In genomic region chr5:76957954-76958353, GRCm38 (mm10) we compare ENCODE assay signal across 15 mouse cellular contexts. TPM values are rescaled to one million over a fixed set of nuclear protein-coding genes. Genes with fewer than 3 reads are reported as not detected.
DNase-seq lines count a peak whose midpoint lies in the region; ATAC-seq and TF ChIP-seq lines count a peak whose summit lies in the region.
"Had no signal": no experiment of that assay in that cellular context is flagged by ENCODE, and none has a peak within 500 bp of the region (broad histone marks: within the 10 kb centered on the region; RNA-seq: fewer than 3 reads in every experiment).

No protein-coding gene starts in this region.

- H3K9ac ChIP-seq in kidney, postnatal 0 days (ENCODE audit: low read depth, low read length), result no peak overlapping the region
- H3K9ac ChIP-seq: embryonic facial prominence, embryonic 12.5 days; heart, embryonic 13.5 days; hindbrain, embryonic 15.5 days; neural tube, embryonic 13.5 days had no signal

- H3K4me3 ChIP-seq in kidney, postnatal 0 days (replicated peaks; ENCODE audit: low read depth, low read length), result no peak overlapping the region
- H3K4me3 ChIP-seq in G1E (ENCODE audit: low read depth, low read length), result no peak overlapping the region
- H3K4me3 ChIP-seq: embryonic facial prominence, embryonic 12.5 days; heart, embryonic 13.5 days; hindbrain, embryonic 15.5 days; neural tube, embryonic 13.5 days had no signal

- H3K27ac ChIP-seq in kidney, postnatal 0 days, result no peak overlapping the region
- H3K27ac ChIP-seq: embryonic facial prominence, embryonic 12.5 days; heart, embryonic 13.5 days; hindbrain, embryonic 15.5 days; macrophage; neural tube, embryonic 13.5 days had no signal

- peak; percentile 40; the same call in 1 of the 2 replicates for TF ChIP-seq CTCF in kidney, postnatal 0 days (IDR thresholded peaks at IDR 0.05; ENCODE audit: low read depth)
- peak; percentile 11; the same call in 1 of the 2 replicates for TF ChIP-seq CTCF in G1E (IDR thresholded peaks at IDR 0.05; ENCODE audit: low read depth, low read length)

- no peak overlapping the region for H3K4me2 ChIP-seq in kidney, postnatal 0 days (ENCODE audit: low read length)
- H3K4me2 ChIP-seq: embryonic facial prominence, embryonic 12.5 days; heart, embryonic 13.5 days; hindbrain, embryonic 15.5 days; neural tube, embryonic 13.5 days had no signal

- H3K9me3 ChIP-seq in kidney, postnatal 0 days (replicated peaks; ENCODE audit: low read length), result no peaks in the 10 kb centered on the region
- no peaks in the 10 kb centered on the region for H3K9me3 ChIP-seq in G1E (replicated peaks)
- H3K9me3 ChIP-seq: embryonic facial prominence, embryonic 12.5 days; heart, embryonic 13.5 days; hindbrain, embryonic 15.5 days; neural tube, embryonic 13.5 days had no signal

- no peak for ATAC-seq in kidney, postnatal 0 days (replicated peaks; ENCODE audit: low FRiP score, low read depth)
- ATAC-seq in G1E (ENCODE audit: extremely low read depth, insufficient number of reproducible peaks, low FRiP score, poor library complexity, severe bottlenecking), result no peak
- ATAC-seq in megakaryocyte, adult 5-6 weeks (ENCODE audit: poor library complexity, severe bottlenecking), result peak; percentile 30; the same call in 1 of the 2 replicates

- WGBS in kidney, postnatal 0 days, result 100% methylated on average over 1 of the region's 1 CpGs

- H3K36me3 ChIP-seq in kidney, postnatal 0 days (ENCODE audit: insufficient read depth, low read length), result peaks cover 53% of the 10 kb centered on the region
- H3K36me3 ChIP-seq in G1E (replicated peaks), result peaks cover 89% of the 10 kb centered on the region

- H3K27me3 ChIP-seq in kidney, postnatal 0 days (ENCODE audit: insufficient read depth, low read length), result no peaks in the 10 kb centered on the region
- H3K27me3 ChIP-seq in G1E (ENCODE audit: insufficient read depth, low read length), result no peaks in the 10 kb centered on the region
- H3K27me3 ChIP-seq: embryonic facial prominence, embryonic 12.5 days; heart, embryonic 13.5 days; hindbrain, embryonic 15.5 days; neural tube, embryonic 13.5 days had no signal

- no peaks in the 10 kb centered on the region for H3K4me1 ChIP-seq in kidney, postnatal 0 days (replicated peaks; ENCODE audit: insufficient read depth, low read length)
- peaks cover 44% of the 10 kb centered on the region for H3K4me1 ChIP-seq in G1E (ENCODE audit: insufficient read depth, low read depth, low read length)

- DNase-seq in kidney, postnatal 0 days (ENCODE audit: low spot score), result no peak
- DNase-seq in kidney, postnatal 25 days, result no peak
- DNase-seq in CD4-positive, CD25-positive, alpha-beta regulatory T cell, adult 2 months (ENCODE audit: low read depth, low spot score), result peak; percentile 36
- DNase-seq in G1E (ENCODE audit: low spot score), result no peak
- DNase-seq in right cerebral cortex, adult 18-20 months, result no peak
- DNase-seq in spleen, postnatal 4 days (ENCODE audit: low spot score in 2 of 2), result no peak
- DNase-seq: layer of hippocampus, adult 9-11 months; right cerebral cortex, postnatal 25 days had no signal

RNA-seq across cellular contexts. Expression of gene Ppat, which starts 6.6 kb away (rescaled TPM):
- 35.9 and 37.6 TPM in 2 replicates for polyA plus RNA-seq in kidney, postnatal 0 days (2015; fragmentation: Nextera tagmentation; extraction: Ambion mirVana)
- 48.1 and 49.3 TPM in 2 replicates for total RNA-seq in G1E (2014; fragmentation: Nextera tagmentation)
- total RNA-seq in G1E (2017), result 67.8 and 76.6 TPM in 2 replicates
- 21.9 and 26.2 TPM in 2 replicates for polyA plus RNA-seq in G1E (2012)
- 11.4 and 13.0 TPM in 2 replicates for total RNA-seq in megakaryocyte, adult 5-6 weeks (2015)
- total RNA-seq in megakaryocyte, adult 5-6 weeks (2017), result 19.3 and 20.1 TPM in 2 replicates

RNA-seq across cellular contexts. Expression of gene Paics, which starts 6.8 kb away (rescaled TPM):
- 252 and 279 TPM in 2 replicates for polyA plus RNA-seq in kidney, postnatal 0 days (2015; fragmentation: Nextera tagmentation; extraction: Ambion mirVana)
- total RNA-seq in G1E (2014; fragmentation: Nextera tagmentation), result 473 and 606 TPM in 2 replicates
- total RNA-seq in G1E (2017), result 382 and 439 TPM in 2 replicates
- polyA plus RNA-seq in G1E (2012), result 20.2 and 23.4 TPM in 2 replicates
- 182 and 193 TPM in 2 replicates for total RNA-seq in megakaryocyte, adult 5-6 weeks (2015)
- total RNA-seq in megakaryocyte, adult 5-6 weeks (2017), result 187 and 225 TPM in 2 replicates

RNA-seq across cellular contexts. Expression of gene Srp72, which starts 16.5 kb away (rescaled TPM):
- 70.0 and 79.5 TPM in 2 replicates for polyA plus RNA-seq in kidney, postnatal 0 days (2015; fragmentation: Nextera tagmentation; extraction: Ambion mirVana)
- total RNA-seq in G1E (2014; fragmentation: Nextera tagmentation) (280 and 320 TPM in 2 replicates), G1E (2017) (113 and 134 TPM in 2 replicates)
- 62.2 and 72.8 TPM in 2 replicates for polyA plus RNA-seq in G1E (2012)
- total RNA-seq in megakaryocyte, adult 5-6 weeks (2015), result 83.0 and 91.0 TPM in 2 replicates
- total RNA-seq in megakaryocyte, adult 5-6 weeks (2017), result 133 and 141 TPM in 2 replicates

RNA-seq across cellular contexts. Expression of gene Arl9, which starts 45.9 kb away (rescaled TPM):
- polyA plus RNA-seq in kidney, postnatal 0 days (2015; fragmentation: Nextera tagmentation; extraction: Ambion mirVana), result not detected in 2 replicates
- total RNA-seq in G1E (2014; fragmentation: Nextera tagmentation) (2.3 TPM in 1 of 2 replicates, not detected in the other), G1E (2017) (0.81 TPM in 1 of 2 replicates, not detected in the other)
- not detected in 2 replicates for polyA plus RNA-seq in G1E (2012)
- 0.31 and 1.3 TPM in 2 replicates for total RNA-seq in megakaryocyte, adult 5-6 weeks (2015)
- total RNA-seq in megakaryocyte, adult 5-6 weeks (2017), result not detected in 2 replicates
- total RNA-seq: liver, adult 2 months had no signal
- polyA plus RNA-seq: embryonic facial prominence, embryonic 12.5 days; heart, embryonic 13.5 days; hindbrain, embryonic 15.5 days; macrophage; neural tube, embryonic 13.5 days had no signal

RNA-seq across cellular contexts. Expression of gene Aasdh, which starts 52.6 kb away (rescaled TPM):
- polyA plus RNA-seq in kidney, postnatal 0 days (2015; fragmentation: Nextera tagmentation; extraction: Ambion mirVana), result 10.6 and 11.0 TPM in 2 replicates
- 62.1 and 62.7 TPM in 2 replicates for total RNA-seq in G1E (2014; fragmentation: Nextera tagmentation)
- 39.2 and 39.8 TPM in 2 replicates for total RNA-seq in G1E (2017)
- 2.8 and 4.8 TPM in 2 replicates for polyA plus RNA-seq in G1E (2012)
- total RNA-seq in megakaryocyte, adult 5-6 weeks (2015), result 6.4 and 7.6 TPM in 2 replicates
- 13.3 and 14.4 TPM in 2 replicates for total RNA-seq in megakaryocyte, adult 5-6 weeks (2017)
